9 mouse cellular contexts compared by ENCODE assay signal in genomic region chr11:95006525-95007219, GRCm38 (mm10). TPM values are rescaled to one million over a fixed set of nuclear protein-coding genes. Genes with fewer than 3 reads are reported as not detected.
A peak's percentile ranks its signal among the peaks of the same experiment; 100 is the strongest.
DNase-seq lines count a peak whose midpoint lies in the region; ATAC-seq lines count a peak whose summit lies in the region.
"Had no signal": no experiment of that assay in that cellular context is flagged by ENCODE, and none has a peak within 500 bp of the region (broad histone marks: within the 10 kb centered on the region; RNA-seq: fewer than 3 reads in every experiment).

No protein-coding gene starts in this region.

- H3K27me3 ChIP-seq in intestine, embryonic 15.5 days (replicated peaks): no peaks in the 10 kb centered on the region
- H3K27me3 ChIP-seq in limb, embryonic 15.5 days: no peaks in the 10 kb centered on the region
- H3K27me3 ChIP-seq in midbrain, embryonic 14.5 days (ENCODE audit: control insufficient read depth, insufficient read depth, low read length): no peaks in the 10 kb centered on the region
- H3K27me3 ChIP-seq: Patski had no signal

- WGBS in intestine, embryonic 15.5 days: 2% methylated on average over 27 of the region's 27 CpGs
- WGBS in limb, embryonic 15.5 days: 2% methylated on average over 27 of the region's 27 CpGs
- WGBS in midbrain, embryonic 14.5 days: 2% methylated on average over 27 of the region's 27 CpGs

- H3K36me3 ChIP-seq in intestine, embryonic 15.5 days: peaks cover 17% of the 10 kb centered on the region
- peaks cover 41% of the 10 kb centered on the region for H3K36me3 ChIP-seq in limb, embryonic 15.5 days
- peaks cover 43% of the 10 kb centered on the region for H3K36me3 ChIP-seq in midbrain, embryonic 14.5 days (ENCODE audit: control insufficient read depth, insufficient read depth, low read length)

- peak overlapping the region; percentile 71 for H3K27ac ChIP-seq in intestine, embryonic 15.5 days
- H3K27ac ChIP-seq in limb, embryonic 15.5 days: peak overlapping the region; percentile 67
- H3K27ac ChIP-seq in midbrain, embryonic 14.5 days (replicated peaks; ENCODE audit: low read depth, low read length): peak overlapping the region; percentile 84

- H3K4me1 ChIP-seq in intestine, embryonic 15.5 days (replicated peaks): peaks cover 33% of the 10 kb centered on the region
- peaks cover 45% of the 10 kb centered on the region for H3K4me1 ChIP-seq in limb, embryonic 15.5 days
- peaks cover 30% of the 10 kb centered on the region for H3K4me1 ChIP-seq in midbrain, embryonic 14.5 days (ENCODE audit: control insufficient read depth, insufficient read depth, low read length)

- H3K4me2 ChIP-seq in intestine, embryonic 15.5 days (replicated peaks): peak overlapping the region; percentile 73
- peak overlapping the region; percentile 64 for H3K4me2 ChIP-seq in limb, embryonic 15.5 days
- peak overlapping the region; percentile 81 for H3K4me2 ChIP-seq in midbrain, embryonic 14.5 days (ENCODE audit: low read length)

- no peaks in the 10 kb centered on the region for H3K9me3 ChIP-seq in intestine, embryonic 15.5 days
- H3K9me3 ChIP-seq in limb, embryonic 15.5 days: no peaks in the 10 kb centered on the region
- H3K9me3 ChIP-seq in midbrain, embryonic 14.5 days (ENCODE audit: control insufficient read depth, low read length): no peaks in the 10 kb centered on the region

- intact Hi-C loops in gastrocnemius, postnatal 36 days (cut with DNase I): no loop called here

- peak overlapping the region; percentile 42 for H3K9ac ChIP-seq in intestine, embryonic 15.5 days
- peak overlapping the region; percentile 24; the same call in 1 of the 2 replicates for H3K9ac ChIP-seq in limb, embryonic 15.5 days
- H3K9ac ChIP-seq in midbrain, embryonic 14.5 days (replicated peaks; ENCODE audit: low read length): peak overlapping the region; percentile 59

- peak; percentile 74 for DNase-seq in right cerebral cortex, adult 18-20 months
- no peak for DNase-seq in right cerebral cortex, postnatal 25 days
- peak; percentile 90 for DNase-seq in embryo, embryonic 11 days
- peak; percentile 66 to 79 for DNase-seq in gastrocnemius, postnatal 36 days
- DNase-seq in midbrain, embryonic 14.5 days: peak; percentile 92
- peak; percentile 72 to 78 for DNase-seq in spleen, postnatal 14 days (ENCODE audit: low spot score in 2 of 2)

- ATAC-seq in intestine, embryonic 15.5 days: peak; percentile 71
- peak; percentile 31; the same call in 1 of the 2 replicates for ATAC-seq in limb, embryonic 15.5 days (ENCODE audit: insufficient number of reproducible peaks, low FRiP score, low TSS enrichment, low read depth)
- ATAC-seq in midbrain, embryonic 14.5 days (ENCODE audit: low FRiP score, low TSS enrichment): peak; percentile 44; the same call in 1 of the 2 replicates
- ATAC-seq: Patski had no signal

- peak overlapping the region; percentile 40 for H3K4me3 ChIP-seq in intestine, embryonic 15.5 days (replicated peaks)
- H3K4me3 ChIP-seq in limb, embryonic 15.5 days: peak overlapping the region; percentile 42
- peak overlapping the region; percentile 34 for H3K4me3 ChIP-seq in midbrain, embryonic 14.5 days (replicated peaks; ENCODE audit: low read depth, low read length)

RNA-seq across cellular contexts. Expression of gene Samd14, which starts 3.0 kb away (rescaled TPM):
- total RNA-seq in gastrocnemius, postnatal 36 days (2021): under 1 TPM; 0.44 to 0.56 TPM
- 15.0 and 15.3 TPM in 2 replicates for polyA plus RNA-seq in intestine, embryonic 15.5 days (2015; fragmentation: Nextera tagmentation; extraction: Ambion mirVana)
- polyA plus RNA-seq in limb, embryonic 15.5 days (2015; fragmentation: Nextera tagmentation; extraction: Ambion mirVana): 21.4 and 25.1 TPM in 2 replicates
- 135 and 152 TPM in 2 replicates for polyA plus RNA-seq in midbrain, embryonic 14.5 days (2014; fragmentation: Nextera tagmentation; extraction: Ambion mirVana)

RNA-seq across cellular contexts. Expression of gene Ppp1r9b, which starts 15.8 kb away (rescaled TPM):
- 10 to 100 TPM; 21.9 to 22.0 TPM for total RNA-seq in gastrocnemius, postnatal 36 days (2021)
- 6.8 and 8.1 TPM in 2 replicates for polyA plus RNA-seq in intestine, embryonic 15.5 days (2015; fragmentation: Nextera tagmentation; extraction: Ambion mirVana)
- 9.7 and 9.9 TPM in 2 replicates for polyA plus RNA-seq in limb, embryonic 15.5 days (2015; fragmentation: Nextera tagmentation; extraction: Ambion mirVana)
- polyA plus RNA-seq in midbrain, embryonic 14.5 days (2014; fragmentation: Nextera tagmentation; extraction: Ambion mirVana): 27.1 and 27.6 TPM in 2 replicates

RNA-seq across cellular contexts. Expression of gene Sgca, which starts 30.5 kb away (rescaled TPM):
- total RNA-seq in gastrocnemius, postnatal 36 days (2021): 100 to 1,000 TPM; 252 to 259 TPM
- polyA plus RNA-seq in intestine, embryonic 15.5 days (2015; fragmentation: Nextera tagmentation; extraction: Ambion mirVana): 0.19 TPM in 1 of 2 replicates, not detected in the other
- 7.5 and 18.9 TPM in 2 replicates for polyA plus RNA-seq in limb, embryonic 15.5 days (2015; fragmentation: Nextera tagmentation; extraction: Ambion mirVana)
- polyA plus RNA-seq in midbrain, embryonic 14.5 days (2014; fragmentation: Nextera tagmentation; extraction: Ambion mirVana): not detected in 2 replicates

RNA-seq across cellular contexts. Expression of gene Pdk2, which starts 34.5 kb away (rescaled TPM):
- total RNA-seq in gastrocnemius, postnatal 36 days (2021): 100 to 1,000 TPM; 370 to 480 TPM
- 30.8 and 31.2 TPM in 2 replicates for polyA plus RNA-seq in intestine, embryonic 15.5 days (2015; fragmentation: Nextera tagmentation; extraction: Ambion mirVana)
- polyA plus RNA-seq in limb, embryonic 15.5 days (2015; fragmentation: Nextera tagmentation; extraction: Ambion mirVana): 33.4 and 42.9 TPM in 2 replicates
- 21.5 and 22.7 TPM in 2 replicates for polyA plus RNA-seq in midbrain, embryonic 14.5 days (2014; fragmentation: Nextera tagmentation; extraction: Ambion mirVana)

RNA-seq across cellular contexts. Expression of gene Hils1, which starts 39.3 kb away (rescaled TPM):
- total RNA-seq in gastrocnemius, postnatal 36 days (2021): not detected
- polyA plus RNA-seq in intestine, embryonic 15.5 days (2015; fragmentation: Nextera tagmentation; extraction: Ambion mirVana): not detected in 2 replicates
- polyA plus RNA-seq in limb, embryonic 15.5 days (2015; fragmentation: Nextera tagmentation; extraction: Ambion mirVana): 0.42 TPM in 1 of 2 replicates, not detected in the other
- polyA plus RNA-seq in midbrain, embryonic 14.5 days (2014; fragmentation: Nextera tagmentation; extraction: Ambion mirVana): not detected in 2 replicates
- polyA plus RNA-seq: Patski had no signal
